Mouse (Mus musculus) neural tube, embryonic 13.5 days (tissue): Measurements from ENCODE around the gene Spats2l. TPM values are rescaled to one million over a fixed set of nuclear protein-coding genes. Genes with fewer than 3 reads are reported as not detected.

Source experiments
- ATAC-seq: fragments of 200-750 bp; cut with Nextera tagmentation; 2 replicates; pipeline ENCODE4 v1.8.0; 2017; ENCODE audit warnings: low read depth, mild to moderate bottlenecking, moderate TSS enrichment, moderate library complexity
- H3K27ac ChIP-seq: fragments of 300-500 bp; sonication (generic); replicated peaks from 2 replicates; pipeline ENCODE4 v1.5.1; 2015; ENCODE audit warnings: moderate library complexity, mild to moderate bottlenecking, inconsistent platforms
- H3K27me3 ChIP-seq: fragments of 300-500 bp; sonication (generic); 2 replicates; pipeline ENCODE4 v1.6.1; 2015; ENCODE audit warnings: mild to moderate bottlenecking, inconsistent platforms
- H3K36me3 ChIP-seq: fragments of 300-500 bp; sonication (generic); 2 replicates; pipeline ENCODE4 v1.6.1; 2015; ENCODE audit warnings: mild to moderate bottlenecking, inconsistent platforms
- H3K4me1 ChIP-seq: fragments of 300-500 bp; sonication (generic); replicated peaks from 2 replicates; pipeline ENCODE4 v1.6.1; 2015; ENCODE audit warnings: inconsistent platforms
- H3K4me2 ChIP-seq: fragments of 300-500 bp; sonication (generic); 2 replicates; pipeline ENCODE4 v1.6.1; 2015; ENCODE audit warnings: inconsistent platforms, mild to moderate bottlenecking, moderate library complexity
- H3K4me3 ChIP-seq: fragments of 300-500 bp; sonication (generic); 2 replicates; pipeline ENCODE4 v1.5.1; 2015; ENCODE audit warnings: mild to moderate bottlenecking, inconsistent platforms
- H3K9ac ChIP-seq: fragments of 300-500 bp; sonication (generic); 2 replicates; pipeline ENCODE4 v1.6.1; 2015; ENCODE audit warnings: moderate library complexity, mild to moderate bottlenecking, inconsistent platforms
- H3K9me3 ChIP-seq: fragments of 300-500 bp; sonication (generic); 2 replicates; pipeline ENCODE4 v1.6.1; 2016; ENCODE audit warnings: inconsistent platforms
- WGBS: fragments of 180-500 bp; shearing (Covaris S2); methylation state at CpG from one replicate; pipeline ENCODE4 v1.1.7; 2015; 5-methylcytosine and 5-hydroxymethylcytosine counted together
- polyA plus RNA-seq: library from polyadenylated mRNA; unstranded; fragments of >200 nt; fragmentation: Nextera tagmentation; extraction: Ambion mirVana; gene quantifications from 2 replicates; pipeline ENCODE4 v1.2.1, GENCODE M21; 2015

Spats2l gene
- polyA plus RNA-seq, 1 experiment from 2014 or later, result 52.5 TPM

DNA sequence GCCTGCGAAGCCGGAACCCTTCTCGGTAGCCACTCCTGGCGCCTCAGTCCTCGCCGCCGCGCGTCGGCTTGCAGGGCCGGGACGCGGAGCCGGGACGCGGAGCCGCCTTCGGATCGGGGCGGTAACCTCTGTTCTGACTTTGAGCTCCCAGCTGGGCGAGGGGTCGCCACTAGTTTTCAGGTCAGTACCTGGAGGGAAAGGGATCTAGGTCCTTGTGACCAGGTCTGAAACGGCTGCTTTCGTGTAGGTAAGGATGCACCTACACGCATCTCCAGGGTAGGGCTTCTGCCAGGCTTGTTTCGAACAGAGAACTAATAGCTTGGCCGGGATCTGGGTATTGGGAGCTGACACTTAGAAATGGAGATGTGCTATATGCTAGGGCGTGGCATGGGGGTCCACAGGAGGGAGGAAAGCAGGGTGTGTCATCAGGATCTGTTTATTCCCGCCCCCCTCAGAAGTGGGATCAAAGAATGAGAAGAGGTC lies 222.2 kb downstream of the Spats2l start:
- WGBS, result under 1% methylated on average over 29 of the region's 29 CpGs
- Histone ChIP-seq H3K27me3 (no peaks in the 10 kb centered on the region), H3K9ac (peak overlapping the region; percentile 65), H3K36me3 (no peaks in the 10 kb centered on the region), H3K4me3 (peak overlapping the region; percentile 68), H3K9me3 (no peaks in the 10 kb centered on the region), H3K4me1 (peaks cover 18% of the 10 kb centered on the region), H3K27ac (no peak overlapping the region), H3K4me2 (peak overlapping the region; percentile 94)
- no peak; the same call in 1 of the 2 replicates for ATAC-seq

Other genes with a start within 250 kb of the Spats2l start
- gene Sgo2a, start 221.8 kb downstream of the Spats2l start, polyA plus RNA-seq, result 3.3 and 4.9 TPM in 2 replicates
- 23.3 and 23.8 TPM in 2 replicates for gene Kctd18, start 244.8 kb downstream of the Spats2l start, polyA plus RNA-seq